Mouse (Mus musculus): Measurements from ENCODE around the gene Ing2. TPM values are rescaled to one million over a fixed set of nuclear protein-coding genes. Genes with fewer than 3 reads are reported as not detected.

The Ing2 gene
- polyA plus RNA-seq, 1 experiment from 2014 or later = 10.4 TPM

DNA sequence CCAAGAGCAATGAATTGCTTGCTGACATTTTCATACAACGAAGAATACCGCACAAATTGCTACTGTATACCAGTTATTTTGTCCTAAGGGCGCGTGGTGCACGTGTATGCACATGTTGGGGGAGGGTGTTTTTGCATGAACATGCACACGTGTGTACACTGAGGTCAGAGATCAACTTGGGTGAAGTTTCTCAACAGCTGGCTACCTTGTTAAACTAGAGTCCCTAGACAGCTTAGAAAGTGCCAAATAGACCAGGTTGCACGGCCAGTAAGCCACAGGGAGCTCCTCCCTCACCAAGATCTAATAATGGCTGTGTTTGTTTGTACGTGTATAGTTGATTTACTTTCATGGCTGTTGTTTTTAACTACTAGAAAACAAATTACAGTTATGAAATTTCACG lies 25.8 kb downstream of the Ing2 start:
- Histone ChIP-seq H3K27ac (ENCODE audit: low read depth, low read length) (no peak overlapping the region), H3K4me1 (ENCODE audit: control insufficient read depth, insufficient read depth, low read length) (no peaks in the 10 kb centered on the region), H3K4me3 (ENCODE audit: low read depth, low read length) (no peak overlapping the region), H3K9ac (ENCODE audit: low read depth, low read length) (no peak overlapping the region), H3K9me3 (replicated peaks; ENCODE audit: control insufficient read depth, low read length) (no peaks in the 10 kb centered on the region), H3K27me3 (ENCODE audit: control insufficient read depth, insufficient read depth, low read length) (no peaks in the 10 kb centered on the region), H3K4me2 (no peak overlapping the region), H3K36me3 (ENCODE audit: control insufficient read depth, insufficient read depth, low read length) (no peaks in the 10 kb centered on the region)
- ATAC-seq (replicated peaks; ENCODE audit: insufficient number of reproducible peaks, low FRiP score, low TSS enrichment) = no peak
- 89% methylated on average over 9 of the region's 9 CpGs for WGBS (ENCODE audit: insufficient replicate concordance)

- 86% methylated on average over 9 of the region's 9 CpGs for WGBS (ENCODE audit: insufficient replicate concordance)
- H3K4me2 ChIP-seq = no peak overlapping the region
- 0 out of 2 replicates have a peak, but pooled peaks cover 2% of the 10 kb centered on the region for H3K9me3 ChIP-seq (replicated peaks; ENCODE audit: control insufficient read depth, low read length)
- no peak for ATAC-seq (replicated peaks; ENCODE audit: insufficient number of reproducible peaks, low FRiP score, low TSS enrichment)
- no peaks in the 10 kb centered on the region for H3K27me3 ChIP-seq (ENCODE audit: control insufficient read depth, insufficient read depth, low read length)
- no peaks in the 10 kb centered on the region for H3K36me3 ChIP-seq (ENCODE audit: control insufficient read depth, insufficient read depth, low read length)
- no peak overlapping the region for H3K9ac ChIP-seq (ENCODE audit: low read depth, low read length)
- no peak overlapping the region for H3K4me3 ChIP-seq (ENCODE audit: low read depth, low read length)
- H3K27ac ChIP-seq (ENCODE audit: low read depth, low read length) = no peak overlapping the region
- H3K4me1 ChIP-seq (ENCODE audit: control insufficient read depth, insufficient read depth, low read length) = no peaks in the 10 kb centered on the region
These were observed 32.8 kb downstream of the Ing2 start for GRCm38 (mm10) chr8:47642514-47643064.

- no peak overlapping the region for H3K4me3 ChIP-seq (ENCODE audit: low read depth, low read length)
- no peaks in the 10 kb centered on the region for H3K36me3 ChIP-seq (ENCODE audit: control insufficient read depth, insufficient read depth, low read length)
- WGBS (ENCODE audit: insufficient replicate concordance) = 57% methylated on average over 4 of the region's 4 CpGs
- H3K9me3 ChIP-seq (replicated peaks; ENCODE audit: control insufficient read depth, low read length) = no peaks in the 10 kb centered on the region
- ATAC-seq (replicated peaks; ENCODE audit: insufficient number of reproducible peaks, low FRiP score, low TSS enrichment) = no peak
- no peaks in the 10 kb centered on the region for H3K4me1 ChIP-seq (ENCODE audit: control insufficient read depth, insufficient read depth, low read length)
- no peak overlapping the region for H3K4me2 ChIP-seq
- H3K27ac ChIP-seq (ENCODE audit: low read depth, low read length) = no peak overlapping the region
- H3K9ac ChIP-seq (ENCODE audit: low read depth, low read length) = no peak overlapping the region
- H3K27me3 ChIP-seq (ENCODE audit: control insufficient read depth, insufficient read depth, low read length) = no peaks in the 10 kb centered on the region
These were observed 38.2 kb downstream of the Ing2 start for GRCm38 (mm10) chr8:47637152-47637551.

GRCm38 (mm10) chr8:47636032-47636431 lies 39.3 kb downstream of the Ing2 start:
- Histone ChIP-seq H3K4me3 (ENCODE audit: low read depth, low read length) (no peak overlapping the region), H3K27me3 (ENCODE audit: control insufficient read depth, insufficient read depth, low read length) (no peaks in the 10 kb centered on the region), H3K4me1 (ENCODE audit: control insufficient read depth, insufficient read depth, low read length) (no peaks in the 10 kb centered on the region), H3K27ac (ENCODE audit: low read depth, low read length) (no peak overlapping the region), H3K36me3 (ENCODE audit: control insufficient read depth, insufficient read depth, low read length) (no peaks in the 10 kb centered on the region), H3K9ac (ENCODE audit: low read depth, low read length) (no peak overlapping the region), H3K9me3 (replicated peaks; ENCODE audit: control insufficient read depth, low read length) (no peaks in the 10 kb centered on the region), H3K4me2 (no peak overlapping the region)
- ATAC-seq (replicated peaks; ENCODE audit: insufficient number of reproducible peaks, low FRiP score, low TSS enrichment) = no peak
- 64% methylated on average over 3 of the region's 3 CpGs for WGBS (ENCODE audit: insufficient replicate concordance)

- H3K4me2 ChIP-seq = peak overlapping the region; percentile 23
- no peaks in the 10 kb centered on the region for H3K4me1 ChIP-seq (ENCODE audit: control insufficient read depth, insufficient read depth, low read length)
- WGBS (ENCODE audit: insufficient replicate concordance) = 44% methylated on average over 10 of the region's 10 CpGs
- no peak overlapping the region for H3K9ac ChIP-seq (ENCODE audit: low read depth, low read length)
- no peaks in the 10 kb centered on the region for H3K36me3 ChIP-seq (ENCODE audit: control insufficient read depth, insufficient read depth, low read length)
- ATAC-seq (replicated peaks; ENCODE audit: insufficient number of reproducible peaks, low FRiP score, low TSS enrichment) = no peak
- no peak overlapping the region for H3K4me3 ChIP-seq (ENCODE audit: low read depth, low read length)
- no peak overlapping the region for H3K27ac ChIP-seq (ENCODE audit: low read depth, low read length)
- H3K9me3 ChIP-seq (replicated peaks; ENCODE audit: control insufficient read depth, low read length) = no peaks in the 10 kb centered on the region
- no peaks in the 10 kb centered on the region for H3K27me3 ChIP-seq (ENCODE audit: control insufficient read depth, insufficient read depth, low read length)
These were observed 40.5 kb downstream of the Ing2 start for GRCm38 (mm10) chr8:47634791-47635341.

DNA sequence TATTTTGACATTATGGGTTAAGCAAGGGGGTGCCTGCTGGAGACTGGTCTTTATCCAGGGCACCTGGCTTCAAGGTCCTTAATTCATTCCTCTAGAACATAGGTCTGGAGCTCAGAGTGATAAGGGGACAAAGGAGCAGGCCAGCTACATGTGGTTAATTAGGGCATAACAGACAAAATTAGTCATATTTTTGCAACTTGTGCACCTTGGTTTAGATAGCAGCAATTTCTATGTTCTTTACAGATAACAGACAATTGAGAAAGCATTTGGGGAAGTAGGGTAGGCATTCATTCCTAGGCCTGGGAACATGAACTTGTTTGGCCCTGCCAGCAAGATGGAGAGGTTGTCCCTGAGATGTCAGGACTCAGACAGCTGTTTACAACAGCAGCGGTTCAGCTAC lies 54.2 kb downstream of the Ing2 start:
- no peak overlapping the region for H3K27ac ChIP-seq (ENCODE audit: low read depth, low read length)
- no peaks in the 10 kb centered on the region for H3K4me1 ChIP-seq (ENCODE audit: control insufficient read depth, insufficient read depth, low read length)
- H3K27me3 ChIP-seq (ENCODE audit: control insufficient read depth, insufficient read depth, low read length) = no peaks in the 10 kb centered on the region
- no peak for ATAC-seq (replicated peaks; ENCODE audit: insufficient number of reproducible peaks, low FRiP score, low TSS enrichment)
- H3K4me3 ChIP-seq (ENCODE audit: low read depth, low read length) = no peak overlapping the region
- no peaks in the 10 kb centered on the region for H3K9me3 ChIP-seq (replicated peaks; ENCODE audit: control insufficient read depth, low read length)
- H3K36me3 ChIP-seq (ENCODE audit: control insufficient read depth, insufficient read depth, low read length) = no peaks in the 10 kb centered on the region
- no peak overlapping the region for H3K9ac ChIP-seq (ENCODE audit: low read depth, low read length)
- WGBS (ENCODE audit: insufficient replicate concordance) = 82% methylated on average over 1 of the region's 1 CpGs
- H3K4me2 ChIP-seq = no peak overlapping the region

Other genes with a start within 250 kb of the Ing2 start
- gene Stox2, start 229.2 kb downstream of the Ing2 start, polyA plus RNA-seq (2014; fragmentation: Nextera tagmentation; extraction: Ambion mirVana) = 8.1 and 10.6 TPM in 2 replicates
- gene Trappc11, start 142.1 kb downstream of the Ing2 start, polyA plus RNA-seq (2014; fragmentation: Nextera tagmentation; extraction: Ambion mirVana) = 25.1 and 29.3 TPM in 2 replicates
- gene Rwdd4a, start 141.9 kb downstream of the Ing2 start, polyA plus RNA-seq (2014; fragmentation: Nextera tagmentation; extraction: Ambion mirVana) = 37.9 and 42.6 TPM in 2 replicates
- 20.6 and 21.6 TPM in 2 replicates for gene Cdkn2aip, start 38.4 kb upstream of the Ing2 start, polyA plus RNA-seq (2014; fragmentation: Nextera tagmentation; extraction: Ambion mirVana)
- not detected in 2 replicates for gene Cldn24, start 146.6 kb upstream of the Ing2 start, polyA plus RNA-seq (2014; fragmentation: Nextera tagmentation; extraction: Ambion mirVana)
- not detected in 2 replicates for gene Cldn22, start 148.9 kb upstream of the Ing2 start, polyA plus RNA-seq (2014; fragmentation: Nextera tagmentation; extraction: Ambion mirVana)